Mouse (Mus musculus): ENCODE measurements at regions not wholly inside any gene's neighbourhood (a gene's known extent, or its start where the extent isn't known, plus 50 kb on each side); places are given as distances from the start of the nearest gene placed in this dataset.

GRCm38 (mm10) chr11:117567961-117568605, 83.9 kb downstream of the Gm11733 start:
- no peak for TF ChIP-seq CTCF (IDR thresholded peaks at IDR 0.05; ENCODE audit: borderline replicate concordance, extremely low read depth, insufficient read depth, insufficient read length)
- TF ChIP-seq POLR2A (IDR thresholded peaks at IDR 0.05; ENCODE audit: borderline replicate concordance, extremely low read depth, insufficient read depth, insufficient read length, poor library complexity, severe bottlenecking) = no peak
- DNase-seq (ENCODE audit: low read depth) = no peak

DNA sequence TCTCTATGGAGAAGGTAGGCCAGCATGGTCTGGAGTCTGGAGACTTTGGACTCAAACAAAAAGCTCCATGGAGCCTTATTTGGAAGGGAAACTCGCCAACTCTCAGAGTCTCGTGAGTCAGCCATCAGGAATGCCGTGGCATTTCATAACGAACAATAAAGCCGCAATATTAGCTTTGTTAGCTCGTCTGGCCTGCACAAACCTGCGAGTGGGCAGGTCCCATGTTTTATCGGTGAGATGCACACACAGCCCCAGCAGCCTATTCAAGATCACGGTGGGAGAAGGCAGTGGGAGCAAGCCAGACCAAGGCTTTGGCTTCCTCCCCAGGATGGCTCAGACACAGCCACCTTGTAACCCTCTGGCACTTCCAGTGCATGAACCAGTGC, 84.4 kb downstream of the Gm11733 start:
- peak; percentile 54 for DNase-seq (ENCODE audit: low read depth)

DNA sequence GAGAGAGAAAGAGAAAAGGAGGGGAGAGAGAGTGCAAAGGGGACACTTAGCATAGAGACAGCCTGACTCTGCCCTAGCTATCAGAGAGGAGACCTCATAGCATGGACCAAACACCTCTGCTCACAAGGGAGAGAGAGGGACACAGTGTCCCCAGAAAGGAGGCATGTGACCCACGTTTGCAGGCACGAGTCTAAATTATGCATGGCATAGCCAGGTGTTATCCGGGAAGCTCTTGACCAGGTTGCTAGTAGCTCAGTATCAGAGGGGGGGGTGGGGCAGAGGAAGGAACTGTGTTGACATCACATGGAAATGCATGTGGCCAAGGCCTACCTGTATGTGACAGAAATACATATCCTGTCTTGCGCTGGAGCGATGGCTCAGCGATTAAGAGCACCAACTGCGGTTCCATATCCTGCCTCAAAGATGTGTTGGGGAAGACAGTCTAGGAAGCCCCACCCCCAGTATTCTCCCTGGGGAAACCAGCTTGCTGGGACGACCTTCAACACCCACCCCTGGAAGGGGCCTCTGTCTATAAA, 84.5 kb upstream of the Tnrc6c start:
- DNase-seq (ENCODE audit: low read depth) = no peak
- no peak for TF ChIP-seq CTCF (IDR thresholded peaks at IDR 0.05; ENCODE audit: borderline replicate concordance, extremely low read depth, insufficient read depth, insufficient read length)
- no peak for TF ChIP-seq POLR2A (IDR thresholded peaks at IDR 0.05; ENCODE audit: borderline replicate concordance, extremely low read depth, insufficient read depth, insufficient read length, poor library complexity, severe bottlenecking)

More for the DNA sequence above, 84.4 kb downstream of the Gm11733 start:
- TF ChIP-seq CTCF (IDR thresholded peaks at IDR 0.05; ENCODE audit: borderline replicate concordance, extremely low read depth, insufficient read depth, insufficient read length) (no peak), POLR2A (IDR thresholded peaks at IDR 0.05; ENCODE audit: borderline replicate concordance, extremely low read depth, insufficient read depth, insufficient read length, poor library complexity, severe bottlenecking) (no peak)

DNA sequence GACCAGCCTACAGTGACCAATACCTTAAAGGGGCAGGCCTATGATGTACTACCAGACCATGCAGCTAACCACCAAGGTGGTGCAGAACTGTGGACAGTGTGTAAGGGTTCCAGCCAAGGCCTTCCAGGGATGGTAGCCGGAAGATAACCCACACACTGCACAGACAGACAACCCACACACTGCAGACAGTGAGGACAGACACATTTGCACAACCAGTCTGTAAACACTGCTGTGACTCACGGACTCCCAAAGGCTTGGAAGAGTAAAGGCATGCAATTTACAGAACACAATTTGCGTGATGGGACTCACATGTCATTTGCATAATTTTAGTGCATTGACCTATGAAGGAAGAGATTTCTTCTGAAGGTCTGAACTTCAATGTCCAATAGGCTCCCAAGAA, 82.2 kb upstream of the Tnrc6c start:
- TF ChIP-seq CTCF (IDR thresholded peaks at IDR 0.05; ENCODE audit: borderline replicate concordance, extremely low read depth, insufficient read depth, insufficient read length) (no peak), POLR2A (IDR thresholded peaks at IDR 0.05; ENCODE audit: borderline replicate concordance, extremely low read depth, insufficient read depth, insufficient read length, poor library complexity, severe bottlenecking) (no peak)
- DNase-seq (ENCODE audit: low read depth) = no peak

DNA sequence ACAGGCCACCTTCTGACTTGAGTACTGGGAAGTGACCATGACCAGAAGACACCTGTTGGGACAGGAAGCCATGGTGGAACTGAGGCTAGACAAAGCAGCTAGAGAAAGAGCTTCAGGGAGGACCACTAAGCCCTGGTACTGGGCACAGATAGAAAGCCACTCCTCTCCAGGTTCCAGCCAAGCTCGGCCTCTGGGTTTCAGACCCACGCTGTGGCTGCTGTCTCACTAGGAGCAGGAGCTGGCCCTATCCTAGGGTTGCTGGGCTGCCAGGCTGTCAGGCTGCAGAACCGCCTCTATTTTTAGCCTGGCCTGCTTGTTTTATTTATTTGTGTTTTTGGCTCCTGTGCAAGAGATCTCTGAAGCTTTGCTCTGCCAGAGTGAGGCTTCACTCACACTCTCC, 79.4 kb upstream of the Tnrc6c start:
- TF ChIP-seq POLR2A (IDR thresholded peaks at IDR 0.05; ENCODE audit: borderline replicate concordance, extremely low read depth, insufficient read depth, insufficient read length, poor library complexity, severe bottlenecking) (no peak), CTCF (IDR thresholded peaks at IDR 0.05; ENCODE audit: borderline replicate concordance, extremely low read depth, insufficient read depth, insufficient read length) (no peak)
- no peak for DNase-seq (ENCODE audit: low read depth)

DNA sequence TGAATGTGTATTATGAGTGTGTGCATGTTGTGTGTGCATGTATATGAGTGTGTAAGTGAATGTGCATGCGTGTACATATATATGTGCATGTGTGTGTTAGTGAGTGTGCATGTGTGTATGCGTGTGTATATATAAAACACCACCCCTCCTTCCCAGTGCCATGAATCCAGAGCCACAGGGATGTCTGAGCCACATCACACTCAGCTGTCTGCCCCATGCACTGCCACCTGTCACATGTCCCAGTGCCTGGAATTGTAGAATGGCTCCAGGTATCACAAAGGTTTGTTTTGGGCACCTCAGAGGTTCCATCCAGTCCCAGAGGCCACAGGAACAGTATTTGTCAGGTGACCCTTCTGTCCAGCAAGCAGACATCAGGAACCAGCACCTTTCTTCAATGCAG, 75.0 kb upstream of the Tnrc6c start:
- no peak for DNase-seq (ENCODE audit: low read depth)
- TF ChIP-seq POLR2A (IDR thresholded peaks at IDR 0.05; ENCODE audit: borderline replicate concordance, extremely low read depth, insufficient read depth, insufficient read length, poor library complexity, severe bottlenecking) (no peak), CTCF (IDR thresholded peaks at IDR 0.05; ENCODE audit: borderline replicate concordance, extremely low read depth, insufficient read depth, insufficient read length) (no peak)

DNA sequence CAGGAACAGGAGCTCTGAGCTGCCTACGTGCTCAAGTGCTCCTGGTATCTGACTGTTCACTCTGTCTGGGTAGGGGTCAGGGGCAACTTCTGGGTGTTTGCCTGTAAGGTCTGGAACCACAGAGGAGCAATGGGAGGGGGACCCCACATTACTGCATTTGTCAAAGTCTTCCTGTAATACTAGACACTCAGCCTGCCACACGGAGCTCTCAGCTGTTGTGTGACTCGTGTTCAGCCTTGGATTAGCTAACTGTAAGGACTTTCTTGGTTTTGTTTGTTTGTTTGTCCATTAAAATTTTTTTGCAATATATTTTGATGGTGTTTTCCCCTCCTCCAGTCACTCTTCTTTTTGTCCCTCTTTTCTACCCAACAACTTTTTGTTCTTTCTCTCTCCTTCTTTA, 74.4 kb upstream of the Tnrc6c start:
- TF ChIP-seq CTCF (IDR thresholded peaks at IDR 0.05; ENCODE audit: borderline replicate concordance, extremely low read depth, insufficient read depth, insufficient read length) (no peak), POLR2A (IDR thresholded peaks at IDR 0.05; ENCODE audit: borderline replicate concordance, extremely low read depth, insufficient read depth, insufficient read length, poor library complexity, severe bottlenecking) (no peak)
- no peak for DNase-seq (ENCODE audit: low read depth)

DNA sequence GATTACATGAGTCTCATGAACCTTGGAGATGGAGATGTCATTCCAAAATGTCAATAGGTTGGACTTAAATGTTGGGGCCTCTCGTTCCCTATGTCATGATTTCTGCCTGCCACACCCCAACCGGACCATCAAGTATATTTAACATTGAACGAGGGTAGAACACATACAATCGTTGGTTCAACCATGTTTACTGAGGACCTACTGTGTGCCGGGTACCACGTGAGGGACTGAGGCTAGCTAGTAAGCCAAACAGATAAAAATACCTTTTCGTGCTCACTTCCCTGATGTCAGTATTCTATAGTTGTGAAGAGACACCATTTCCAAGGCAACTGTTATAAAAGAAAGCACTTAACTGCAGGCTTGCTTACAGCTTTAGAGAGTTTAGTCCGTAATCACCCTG, 70.6 kb upstream of the Tnrc6c start:
- TF ChIP-seq POLR2A (IDR thresholded peaks at IDR 0.05; ENCODE audit: borderline replicate concordance, extremely low read depth, insufficient read depth, insufficient read length, poor library complexity, severe bottlenecking) (no peak), CTCF (IDR thresholded peaks at IDR 0.05; ENCODE audit: borderline replicate concordance, extremely low read depth, insufficient read depth, insufficient read length) (no peak)
- DNase-seq (ENCODE audit: low read depth) = no peak

DNA sequence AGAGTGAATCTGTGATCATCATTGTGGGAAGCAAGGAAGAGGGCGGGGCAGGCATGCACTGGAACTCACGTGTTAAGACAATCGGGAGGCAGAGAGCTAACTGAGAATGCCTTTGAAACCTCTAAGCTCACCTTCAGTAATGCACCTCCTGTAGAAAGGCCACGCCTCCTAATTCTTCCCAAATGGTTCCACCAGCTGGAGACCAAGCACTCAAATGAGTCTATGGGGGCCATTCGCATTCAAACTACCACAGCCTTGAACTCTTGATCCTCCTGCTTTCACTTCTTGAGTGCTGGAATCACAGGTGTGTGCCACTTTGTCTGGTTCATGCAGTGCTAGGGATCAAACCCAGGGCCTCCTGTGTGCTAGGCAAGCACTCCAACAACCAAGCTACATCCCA, 68.5 kb upstream of the Tnrc6c start:
- TF ChIP-seq POLR2A (IDR thresholded peaks at IDR 0.05; ENCODE audit: borderline replicate concordance, extremely low read depth, insufficient read depth, insufficient read length, poor library complexity, severe bottlenecking) = no peak
- no peak for TF ChIP-seq CTCF (IDR thresholded peaks at IDR 0.05; ENCODE audit: borderline replicate concordance, extremely low read depth, insufficient read depth, insufficient read length)
- DNase-seq (ENCODE audit: low read depth) = no peak

- TF ChIP-seq POLR2A (IDR thresholded peaks at IDR 0.05; ENCODE audit: borderline replicate concordance, extremely low read depth, insufficient read depth, insufficient read length, poor library complexity, severe bottlenecking) (no peak), CTCF (IDR thresholded peaks at IDR 0.05; ENCODE audit: borderline replicate concordance, extremely low read depth, insufficient read depth, insufficient read length) (no peak)
- peak; percentile 23 for DNase-seq (ENCODE audit: low read depth)
These were observed 68.0 kb upstream of the Tnrc6c start for GRCm38 (mm10) chr11:117586063-117586462.

- TF ChIP-seq POLR2A (IDR thresholded peaks at IDR 0.05; ENCODE audit: borderline replicate concordance, extremely low read depth, insufficient read depth, insufficient read length, poor library complexity, severe bottlenecking) (no peak), CTCF (IDR thresholded peaks at IDR 0.05; ENCODE audit: borderline replicate concordance, extremely low read depth, insufficient read depth, insufficient read length) (no peak)
- peak; percentile 74 for DNase-seq (ENCODE audit: low read depth)
These were observed 67.1 kb upstream of the Tnrc6c start for GRCm38 (mm10) chr11:117586857-117587425.

GRCm38 (mm10) chr11:117589006-117589405, 65.1 kb upstream of the Tnrc6c start:
- no peak for TF ChIP-seq CTCF (IDR thresholded peaks at IDR 0.05; ENCODE audit: borderline replicate concordance, extremely low read depth, insufficient read depth, insufficient read length)
- TF ChIP-seq POLR2A (IDR thresholded peaks at IDR 0.05; ENCODE audit: borderline replicate concordance, extremely low read depth, insufficient read depth, insufficient read length, poor library complexity, severe bottlenecking) = no peak
- DNase-seq (ENCODE audit: low read depth) = no peak
